Mouse (Mus musculus) heart, postnatal 14 days (tissue): ENCODE results near the gene Rec8. TPM values are rescaled to one million over a fixed set of nuclear protein-coding genes. Genes with fewer than 3 reads are reported as not detected.

ENCODE experiments used
- DNase-seq, 2 experiments: peaks; one replicate each; pipeline ENCODE4 v3.0.0; 2021 to 2022
- intact Hi-C: fragments of 180-260 bp; cut with DNase I; formaldehyde crosslinking; loops from one replicate; pipeline ENCODE4 v1.15.1; 2025
- total RNA-seq, 2 experiments: library from RNA; stranded (reverse); gene quantifications; 2 replicates each; pipeline ENCODE4 v1.2.3; 2021

Rec8 gene
- total RNA-seq, 2 experiments from 2014 or later, result 0.72 to 1.2 TPM

- intact Hi-C loops, result no loop called here
- peak; percentile 92 to 93 for DNase-seq
These were observed 26.4 kb upstream of the Rec8 start, which contains the start of gene Rnf31 for GRCm38 (mm10) chr14:55591331-55591891. TSS of gene Rnf31 (plus strand) at chr14:55591708.

GRCm38 (mm10) chr14:55592226-55592625 lies 25.6 kb upstream of the Rec8 start:
- intact Hi-C loops, result no loop called here
- DNase-seq, result peak in 1 of 2 experiments; percentile 19

- intact Hi-C loops, result no loop called here
- DNase-seq, result no peak
These were observed 21.7 kb upstream of the Rec8 start for GRCm38 (mm10) chr14:55596036-55596690.

- intact Hi-C loops, result no loop called here
- DNase-seq, result no peak
These were observed 19.1 kb upstream of the Rec8 start for GRCm38 (mm10) chr14:55598521-55599390.

GRCm38 (mm10) chr14:55603271-55603632 lies 14.6 kb upstream of the Rec8 start, which contains the start of gene Irf9:
TSS of gene Irf9 (plus strand) at chr14:55603571.
- DNase-seq, result no peak
- intact Hi-C loops, result loop anchor here (5.0 kb wide), 2 partner anchors 41 to 106 kb away; partner anchors contain the start of genes A730061H03Rik and Dcaf11

- peak; percentile 85 to 93 for DNase-seq
- intact Hi-C loops, result loop anchor here (5.0 kb wide), 2 partner anchors 42 to 107 kb away; partner anchors contain the start of genes A730061H03Rik and Dcaf11
These were observed 13.9 kb upstream of the Rec8 start for GRCm38 (mm10) chr14:55603633-55604576.

- intact Hi-C loops, result loop anchor here (5.0 kb wide), 2 partner anchors 43 to 108 kb away; partner anchors contain the start of genes A730061H03Rik and Dcaf11
- no peak for DNase-seq
These were observed 13.0 kb upstream of the Rec8 start for GRCm38 (mm10) chr14:55604823-55605222.

GRCm38 (mm10) chr14:55605743-55606459 lies 11.9 kb upstream of the Rec8 start:
- no peak for DNase-seq
- intact Hi-C loops, result no loop called here

GRCm38 (mm10) chr14:55608339-55608738 lies 9.5 kb upstream of the Rec8 start:
- intact Hi-C loops, result no loop called here
- DNase-seq, result no peak

GRCm38 (mm10) chr14:55613346-55613745 lies 4.5 kb upstream of the Rec8 start:
- no peak for DNase-seq
- intact Hi-C loops, result no loop called here

- intact Hi-C loops, result no loop called here
- no peak for DNase-seq
These were observed 3.2 kb upstream of the Rec8 start for GRCm38 (mm10) chr14:55614565-55615178.

- no peak for DNase-seq
- intact Hi-C loops, result no loop called here
These were observed 2.0 kb upstream of the Rec8 start for GRCm38 (mm10) chr14:55615876-55616275.

- no peak for DNase-seq
- intact Hi-C loops, result no loop called here
These were observed 993 bp upstream of the Rec8 start for GRCm38 (mm10) chr14:55616844-55617243.

GRCm38 (mm10) chr14:55618486-55619195 lies 804 bp downstream of the Rec8 start:
- no peak for DNase-seq
- intact Hi-C loops, result no loop called here

- no peak for DNase-seq
- intact Hi-C loops, result no loop called here
These were observed 10.4 kb downstream of the Rec8 start for GRCm38 (mm10) chr14:55628077-55628827.

- peak; percentile 59 to 72 for DNase-seq
- intact Hi-C loops, result no loop called here
These were observed 11.5 kb downstream of the Rec8 start for GRCm38 (mm10) chr14:55629312-55629711.

- peak in 1 of 2 experiments; percentile 21 for DNase-seq
- intact Hi-C loops, result loop anchor here (5.0 kb wide), 1 partner anchor 37 kb away; the partner anchor contains the start of genes Gmpr2 and Nedd8
These were observed 17.2 kb downstream of the Rec8 start for GRCm38 (mm10) chr14:55634874-55635522.
